Mouse (Mus musculus): ENCODE measurements at regions not wholly inside any gene's neighbourhood (a gene's known extent, or its start where the extent isn't known, plus 50 kb on each side); places are given as distances from the start of the nearest gene placed in this dataset.

DNA sequence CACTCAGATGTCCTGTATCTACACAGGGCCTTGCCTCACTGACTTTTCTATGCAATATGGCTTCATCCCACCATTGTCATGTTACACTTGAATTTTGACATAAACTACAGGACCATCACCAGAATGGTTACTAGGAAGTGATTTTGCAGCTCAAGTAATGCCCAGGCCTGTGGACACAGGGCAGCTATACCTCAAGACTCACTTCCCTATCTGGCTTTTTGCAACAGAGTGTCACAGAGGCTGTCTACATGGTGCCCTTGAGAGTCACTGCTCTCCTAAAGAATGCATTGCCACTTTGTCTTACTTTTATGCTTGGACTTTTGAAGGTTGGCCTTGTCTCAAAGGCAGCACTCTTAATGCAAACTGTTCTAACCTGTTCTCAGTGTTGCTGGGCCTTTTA is 139.7 kb downstream of the Ankrd16 start:
- no peak for TF ChIP-seq MAX (IDR thresholded peaks at IDR 0.05; ENCODE audit: low read depth)
- no peak for TF ChIP-seq POLR2AphosphoS2 (IDR thresholded peaks at IDR 0.05; ENCODE audit: insufficient read length, low read depth)
- no peak for TF ChIP-seq POLR2A (IDR thresholded peaks at IDR 0.05; ENCODE audit: insufficient read length, low read depth)
- no peak for TF ChIP-seq USF1 (IDR thresholded peaks at IDR 0.05; ENCODE audit: low read depth)
- TF ChIP-seq TCF12 (IDR thresholded peaks at IDR 0.05; ENCODE audit: insufficient read depth, poor library complexity, severe bottlenecking): no peak
- no peak for TF ChIP-seq SRF (IDR thresholded peaks at IDR 0.05; ENCODE audit: control insufficient read depth, insufficient read length, low read depth)
- no peak for TF ChIP-seq E2F4 (IDR thresholded peaks at IDR 0.05; ENCODE audit: insufficient read depth)
- TF ChIP-seq MYOD1 (IDR thresholded peaks at IDR 0.05; ENCODE audit: control insufficient read depth in 1 of 3, insufficient read length in 2 of 3, low read depth in 2 of 3): no peak
- no peak for TF ChIP-seq MYOG (IDR thresholded peaks at IDR 0.05; ENCODE audit: control insufficient read depth in 1 of 3, insufficient read depth in 1 of 3, insufficient read length in 2 of 3, low read depth in 2 of 3)
